Mouse (Mus musculus): ENCODE measurements around the gene Snrpa.

Gene Snrpa

GRCm38 (mm10) chr7:27166614-27167474 is 29.2 kb downstream of the Snrpa start, which contains the start of gene Egln2:
Gene Egln2, minus strand, starts transcription at chr7:27166802.
- DNase-seq (ENCODE audit: low spot score) = peak; percentile 93

GRCm38 (mm10) chr7:27166229-27166613 is 29.9 kb downstream of the Snrpa start:
- DNase-seq (ENCODE audit: low spot score) = no peak

- no peak for DNase-seq (ENCODE audit: low spot score)
Observed at GRCm38 (mm10) chr7:27165696-27166095, 30.4 kb downstream of the Snrpa start.

- DNase-seq (ENCODE audit: low spot score) = no peak
Observed at GRCm38 (mm10) chr7:27165007-27165655, 30.9 kb downstream of the Snrpa start.

GRCm38 (mm10) chr7:27164112-27164947 is 31.7 kb downstream of the Snrpa start:
- DNase-seq (ENCODE audit: low spot score) = no peak

- DNase-seq (ENCODE audit: low spot score) = no peak
Observed at GRCm38 (mm10) chr7:27163450-27163805, 32.6 kb downstream of the Snrpa start.

GRCm38 (mm10) chr7:27162780-27163449 is 33.2 kb downstream of the Snrpa start:
- DNase-seq (ENCODE audit: low spot score) = no peak

- no peak for DNase-seq (ENCODE audit: low spot score)
Observed at GRCm38 (mm10) chr7:27161744-27162143, 34.3 kb downstream of the Snrpa start.

- DNase-seq (ENCODE audit: low spot score) = no peak
Observed at GRCm38 (mm10) chr7:27160921-27161320, 35.1 kb downstream of the Snrpa start.

- DNase-seq (ENCODE audit: low spot score) = peak; percentile 87
Observed at GRCm38 (mm10) chr7:27159882-27160281, 36.2 kb downstream of the Snrpa start.

GRCm38 (mm10) chr7:27159256-27159655 is 36.8 kb downstream of the Snrpa start:
- DNase-seq (ENCODE audit: low spot score) = no peak

GRCm38 (mm10) chr7:27158171-27158570 is 37.9 kb downstream of the Snrpa start:
- DNase-seq (ENCODE audit: low spot score) = no peak

- DNase-seq (ENCODE audit: low spot score) = no peak
Observed at GRCm38 (mm10) chr7:27156005-27156404, 40.1 kb downstream of the Snrpa start.

GRCm38 (mm10) chr7:27153205-27153764 is 42.8 kb downstream of the Snrpa start, which contains the start of gene Cyp2t4:
Gene Cyp2t4, plus strand, starts transcription at chr7:27153714.
- no peak for DNase-seq (ENCODE audit: low spot score)
